Mouse (Mus musculus) retina, embryonic 14.5 days (tissue): Measurements from ENCODE around the gene Izumo1.
"Not testable (repeated sequence)": the region's sequence is repeated elsewhere in the genome, so short reads cannot be mapped to it uniquely, and the experiment has no call there.

Source experiments
- DNase-seq: peaks from one replicate; pipeline ENCODE4 v3.0.0-alpha.2; 2015; ENCODE audit warnings: low spot score

Gene Izumo1

GRCm38 (mm10) chr7:45642503-45643255 is 21.1 kb downstream of the Izumo1 start:
- DNase-seq = no peak

GRCm38 (mm10) chr7:45643441-45644178 is 22.0 kb downstream of the Izumo1 start:
- peak; percentile 99 for DNase-seq

DNA sequence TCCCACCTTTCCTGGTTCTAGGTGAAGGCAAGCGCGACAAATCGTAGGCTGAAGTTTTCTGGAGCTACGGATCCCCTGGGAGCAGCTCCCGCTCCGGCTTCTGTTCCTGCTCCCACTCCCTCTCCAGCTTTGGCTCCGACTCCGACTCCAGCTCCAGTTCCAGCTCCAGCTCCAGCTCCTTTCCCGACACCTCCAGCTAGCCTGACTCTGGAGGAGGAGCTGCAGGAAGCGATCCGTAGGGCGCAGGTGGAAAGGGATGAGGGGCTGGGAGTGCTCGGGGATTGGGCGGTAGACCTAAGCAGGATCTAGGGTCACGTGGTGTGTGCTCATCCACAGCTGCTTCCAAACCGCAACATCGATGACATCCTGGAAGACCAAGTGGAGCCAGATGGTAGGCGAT is 22.6 kb downstream of the Izumo1 start:
- peak; percentile 73 for DNase-seq

- no peak for DNase-seq
Measured at GRCm38 (mm10) chr7:45644872-45645590, 23.4 kb downstream of the Izumo1 start.

GRCm38 (mm10) chr7:45645591-45645971 is 24.0 kb downstream of the Izumo1 start:
- no peak for DNase-seq

GRCm38 (mm10) chr7:45646671-45647070 is 25.1 kb downstream of the Izumo1 start:
- DNase-seq = no peak

DNA sequence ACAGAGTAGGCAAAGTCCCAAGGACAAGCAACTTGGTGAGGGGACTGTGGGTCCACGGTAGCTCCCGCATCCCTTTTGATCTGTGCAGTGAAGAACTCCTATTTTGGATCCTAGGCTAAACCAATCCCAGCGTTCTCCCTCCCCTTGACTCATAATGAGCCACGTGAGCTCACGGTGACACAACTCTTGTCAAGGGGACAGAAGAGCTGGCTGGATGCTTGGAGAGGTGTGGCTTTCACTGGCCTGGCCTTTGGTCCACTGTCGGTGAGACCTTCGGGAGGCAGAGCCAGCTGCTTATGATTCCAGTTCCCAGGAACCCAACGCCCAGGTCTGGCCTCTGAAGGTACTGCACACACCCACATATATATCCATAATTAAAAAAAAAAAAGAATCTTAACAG is 27.7 kb downstream of the Izumo1 start:
- DNase-seq = no peak

- DNase-seq = not testable (repeated sequence)
Measured at GRCm38 (mm10) chr7:45650484-45650883, 28.9 kb downstream of the Izumo1 start.

DNA sequence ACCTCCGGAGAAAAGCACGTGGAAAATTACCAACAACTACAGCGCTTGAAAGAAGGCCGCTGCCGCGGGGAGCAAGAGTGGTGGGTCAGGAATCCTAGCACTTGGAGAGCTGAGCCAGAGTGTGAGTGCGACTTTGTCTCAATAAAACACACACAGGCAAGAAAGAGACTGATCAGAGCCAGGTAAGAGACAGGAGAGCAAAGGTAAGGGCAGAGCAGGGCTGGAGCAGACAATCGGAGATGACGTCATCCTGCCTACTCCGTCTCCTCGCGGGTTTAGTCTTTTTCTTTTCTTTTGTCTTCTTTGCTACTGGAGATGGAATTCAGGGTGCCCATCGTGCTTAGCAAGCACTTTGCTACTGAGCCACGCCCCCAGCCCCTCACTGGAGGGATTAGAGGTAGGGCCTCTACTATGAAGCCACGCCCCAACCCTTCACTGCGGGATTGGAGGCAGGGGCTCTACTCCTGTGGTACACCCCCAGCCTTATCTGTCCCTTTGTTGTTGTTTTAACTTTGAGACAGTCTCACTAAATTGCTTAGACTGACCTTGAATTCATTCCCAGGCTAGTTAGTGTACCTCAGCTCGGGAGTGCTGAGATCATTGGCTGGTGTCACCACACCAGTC is 32.9 kb downstream of the Izumo1 start:
- DNase-seq = peak; percentile 25

DNA sequence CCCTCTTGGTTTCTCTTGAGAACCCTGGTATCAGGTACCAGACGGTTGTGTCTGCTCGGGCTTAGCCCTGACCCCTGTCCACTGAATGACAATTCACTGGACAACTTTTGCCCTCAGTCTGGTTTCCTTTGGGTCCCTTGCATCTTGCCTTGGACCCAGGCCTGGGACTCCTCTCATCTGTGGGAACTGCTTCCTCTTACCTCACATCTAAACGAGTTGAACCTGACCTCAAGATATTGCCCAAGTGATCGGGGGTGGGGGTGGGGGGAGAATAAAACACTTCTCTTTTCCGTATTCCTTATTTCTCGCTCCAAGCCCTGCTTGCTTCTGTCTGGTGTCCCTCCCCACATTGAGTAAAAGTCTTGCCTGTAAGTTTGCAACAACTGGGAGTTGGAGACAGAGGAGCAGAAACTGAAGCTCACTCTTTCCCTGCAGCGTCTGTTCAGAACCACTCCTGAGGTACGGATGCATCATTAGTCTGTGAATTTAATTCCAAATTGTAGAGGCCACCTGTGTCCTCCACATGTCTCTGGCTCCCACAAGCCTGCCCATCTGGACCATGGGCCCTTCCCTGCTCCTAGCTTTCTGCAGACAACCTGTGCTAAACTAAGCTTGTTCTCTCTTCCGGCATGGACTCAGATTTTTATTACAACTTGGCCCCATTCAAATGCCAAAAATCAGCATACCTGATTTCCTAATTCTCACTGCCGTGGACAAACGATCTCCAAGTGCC is 39.3 kb downstream of the Izumo1 start:
- DNase-seq = no peak

- DNase-seq = not testable (repeated sequence)
Measured at GRCm38 (mm10) chr7:45661702-45662101, 40.1 kb downstream of the Izumo1 start.

- no peak for DNase-seq
Measured at GRCm38 (mm10) chr7:45665303-45666138, 43.9 kb downstream of the Izumo1 start.

- DNase-seq = no peak
Measured at GRCm38 (mm10) chr7:45666161-45666560, 44.5 kb downstream of the Izumo1 start, which contains the start of gene Fut2. Gene Fut2 (minus strand): TSS chr7:45666394.

GRCm38 (mm10) chr7:45667761-45668160 is 46.1 kb downstream of the Izumo1 start:
- DNase-seq = no peak

DNA sequence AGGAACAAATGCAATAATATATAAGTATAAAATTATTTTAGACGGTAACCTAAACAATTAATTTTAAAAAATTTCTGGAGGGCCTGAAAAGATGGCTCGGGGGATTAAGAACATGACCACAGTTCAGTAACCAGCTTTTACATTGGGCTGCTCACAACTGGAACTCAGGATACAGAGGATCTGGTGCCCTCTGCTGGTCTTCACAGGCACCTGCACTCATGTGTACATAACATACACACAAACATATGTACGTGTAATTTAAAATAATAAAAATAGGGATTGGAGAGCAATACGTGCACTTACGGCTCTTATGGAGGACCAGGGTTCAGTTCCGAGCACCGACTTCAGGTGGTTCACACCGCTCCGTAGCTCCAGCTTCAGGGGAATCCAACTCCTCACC is 47.3 kb downstream of the Izumo1 start:
- no peak for DNase-seq

- no peak for DNase-seq
Measured at GRCm38 (mm10) chr7:45677627-45678295, 56.1 kb downstream of the Izumo1 start.
